Mouse (Mus musculus) fat pad, adult 2 months (tissue): ENCODE data around the gene Zfp612.
"Not testable (repeated sequence)": the region's sequence is repeated elsewhere in the genome, so short reads cannot be mapped to it uniquely, and the experiment has no call there.

ENCODE experiments used
- DNase-seq: peaks from one replicate; pipeline ENCODE4 v3.0.0-alpha.2; 2011; ENCODE audit warnings: low read depth, low spot score; ENCODE audit errors: extremely low read depth

The Zfp612 gene

DNA sequence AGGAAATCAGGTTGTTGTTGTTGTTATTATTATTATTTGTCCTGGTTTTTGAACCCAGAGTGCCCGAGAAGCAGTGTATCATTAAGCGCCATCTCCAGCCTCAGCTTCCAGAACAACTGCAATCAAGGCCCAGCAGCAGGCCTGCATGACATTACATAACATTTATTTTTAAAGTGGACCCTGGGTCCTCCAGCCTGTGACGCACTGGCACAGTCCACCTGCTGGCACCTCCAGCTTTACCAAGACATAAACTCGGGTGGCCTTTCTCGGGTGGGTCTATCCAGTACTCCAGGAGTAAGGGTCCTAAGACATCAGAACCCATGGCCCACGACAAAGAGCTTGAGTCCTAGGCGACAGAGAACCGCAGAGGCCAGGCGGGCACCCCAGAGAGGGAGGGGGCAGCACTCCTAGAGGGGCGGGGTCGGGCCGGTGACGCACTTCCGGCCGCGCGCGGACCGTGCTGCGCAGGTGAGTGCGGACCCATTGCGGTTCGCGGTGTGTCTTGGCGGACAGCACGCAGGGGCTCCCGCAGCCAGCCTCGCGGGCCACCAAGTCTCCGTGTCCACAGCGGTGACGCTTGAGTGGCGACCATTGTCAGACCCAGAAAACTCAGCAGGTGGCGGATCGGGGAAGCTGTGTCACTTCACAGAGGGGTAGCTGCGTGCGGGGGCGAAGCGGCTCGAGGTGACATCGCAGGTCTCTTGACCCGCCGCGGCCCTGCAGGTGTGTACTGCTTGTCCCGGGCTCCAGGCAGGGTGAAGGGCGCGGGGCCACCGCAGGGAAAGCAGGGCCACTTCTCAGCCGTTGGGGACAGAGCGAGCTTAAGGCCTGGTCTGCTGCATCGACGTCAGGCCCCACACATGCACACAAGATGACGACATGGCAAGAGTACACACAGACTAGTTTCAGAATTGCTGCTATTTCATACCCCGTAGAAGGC lies at the start of gene Zfp612:
Gene Zfp612 (plus strand): TSS at position 465 of the 940 bp plus-strand sequence.
- DNase-seq: no peak

DNA sequence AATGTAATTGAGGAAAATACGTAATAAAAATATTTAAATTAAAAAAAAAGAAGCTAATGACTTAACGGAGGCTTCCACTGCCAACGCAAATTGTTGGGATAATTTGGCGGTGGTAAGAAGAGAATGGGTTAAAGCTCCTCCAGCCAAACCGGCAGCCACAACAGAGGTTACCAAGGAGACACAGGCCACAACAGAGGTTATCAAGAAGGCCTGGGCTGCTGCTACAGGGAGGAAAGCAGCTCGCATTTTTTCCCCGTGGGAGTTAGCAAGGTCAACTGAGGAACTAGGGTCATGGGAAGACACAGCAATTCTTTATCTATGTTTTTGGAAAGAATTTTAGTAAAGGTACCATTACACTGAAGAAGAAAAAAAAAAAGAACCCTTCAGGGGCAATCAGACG lies 45.8 kb upstream of the Zfp612 start:
- DNase-seq: not testable (repeated sequence)

DNA sequence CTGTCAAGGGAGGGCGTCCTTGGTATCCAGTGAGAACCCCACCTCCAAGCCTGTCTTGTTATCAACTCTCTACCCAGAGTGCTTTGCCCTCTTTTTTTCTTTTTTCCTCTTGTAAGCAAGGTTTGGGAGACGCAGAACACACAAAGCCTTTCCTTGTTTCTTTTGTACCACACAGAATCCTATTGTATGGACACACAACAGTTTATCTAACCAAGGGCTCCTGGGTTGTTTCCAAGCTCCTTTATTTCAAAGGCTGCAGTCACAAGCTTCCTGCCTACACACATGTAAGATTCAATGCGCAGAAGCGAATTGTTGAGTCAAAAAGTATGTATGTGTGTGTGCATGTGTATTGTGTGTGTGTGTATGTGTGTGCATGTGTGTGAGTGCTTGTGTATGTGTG lies 45.2 kb upstream of the Zfp612 start:
- DNase-seq: no peak

DNA sequence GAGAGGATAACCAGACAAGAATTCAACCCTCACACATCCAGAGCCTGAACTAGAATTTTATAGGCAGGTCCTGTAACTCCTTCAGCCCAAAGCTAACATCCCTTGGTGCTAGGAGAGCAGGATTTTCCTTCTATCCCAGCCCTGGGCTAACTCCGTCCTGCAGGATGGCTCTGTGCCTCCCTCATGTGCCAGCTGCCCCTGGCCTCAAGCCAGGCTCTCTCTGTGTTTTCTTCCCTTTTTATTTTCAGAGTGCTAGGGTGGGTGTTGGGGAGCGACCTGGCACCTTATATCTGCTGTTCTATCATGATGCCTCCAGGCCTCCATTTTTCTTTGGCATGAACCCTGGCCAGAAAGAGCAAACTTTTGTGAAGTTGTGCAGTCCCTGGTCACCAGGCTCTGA lies 43.4 kb upstream of the Zfp612 start:
- DNase-seq: no peak

DNA sequence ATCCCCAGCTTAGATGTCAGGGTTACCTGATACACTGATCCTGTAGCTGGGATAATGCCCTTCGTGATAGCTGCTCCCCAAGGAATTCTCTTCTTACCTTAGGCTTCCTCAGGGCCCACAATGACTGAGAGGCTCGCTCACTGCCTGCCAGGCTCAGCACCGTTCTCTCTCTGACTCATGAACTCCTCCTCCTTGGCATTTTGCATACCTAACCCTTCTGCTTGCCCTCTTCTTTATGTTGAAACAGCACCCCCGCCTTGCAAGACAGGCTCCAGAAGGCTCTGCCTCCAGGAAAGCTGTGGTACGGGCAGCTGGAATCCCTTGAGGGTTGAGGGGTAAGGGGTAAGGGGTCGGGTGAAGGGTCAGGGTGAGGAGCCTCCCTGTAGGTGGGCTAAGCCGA lies 40.3 kb upstream of the Zfp612 start:
- no peak for DNase-seq

DNA sequence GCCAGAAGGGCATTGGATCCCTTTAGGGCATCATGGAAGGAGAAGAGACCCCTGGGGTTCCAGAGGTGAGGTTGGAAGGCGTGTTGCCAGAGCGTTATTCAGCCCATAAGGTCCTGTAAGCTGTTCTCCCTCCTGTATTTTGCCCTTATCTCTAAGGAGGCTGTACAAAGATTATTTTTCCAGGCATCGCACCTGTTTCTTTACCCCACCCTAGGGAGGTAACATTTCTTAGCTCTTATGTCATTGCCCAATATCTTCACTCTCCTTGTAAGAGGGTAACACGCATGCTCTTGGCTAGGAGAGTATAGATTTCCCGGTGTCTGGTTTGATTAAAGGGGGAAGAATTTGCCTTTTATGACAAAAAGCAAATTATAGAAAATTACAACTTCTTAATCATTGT lies 39.9 kb upstream of the Zfp612 start, which contains the start of gene Chst4:
Gene Chst4 (minus strand): TSS at position 82 of the 400 bp plus-strand sequence.
- no peak for DNase-seq

DNA sequence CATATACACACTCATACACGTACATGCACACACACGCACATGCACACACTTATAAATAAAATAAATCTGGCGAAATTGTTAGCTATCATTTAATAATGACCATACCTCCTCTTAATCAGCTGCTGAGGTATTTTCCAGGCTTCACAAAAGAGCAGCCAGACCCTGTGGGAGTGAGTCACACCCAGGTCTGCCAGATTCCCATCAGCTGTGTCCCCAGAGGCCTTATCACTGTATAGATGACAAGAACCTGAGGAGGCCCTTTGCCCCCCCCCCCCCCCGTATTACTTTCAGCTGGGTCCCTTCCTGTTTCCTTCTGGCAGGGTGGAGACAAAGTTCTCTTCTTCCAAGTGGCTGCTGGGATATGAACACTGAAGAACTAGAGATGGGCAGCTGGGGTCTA lies 39.0 kb upstream of the Zfp612 start:
- no peak for DNase-seq

DNA sequence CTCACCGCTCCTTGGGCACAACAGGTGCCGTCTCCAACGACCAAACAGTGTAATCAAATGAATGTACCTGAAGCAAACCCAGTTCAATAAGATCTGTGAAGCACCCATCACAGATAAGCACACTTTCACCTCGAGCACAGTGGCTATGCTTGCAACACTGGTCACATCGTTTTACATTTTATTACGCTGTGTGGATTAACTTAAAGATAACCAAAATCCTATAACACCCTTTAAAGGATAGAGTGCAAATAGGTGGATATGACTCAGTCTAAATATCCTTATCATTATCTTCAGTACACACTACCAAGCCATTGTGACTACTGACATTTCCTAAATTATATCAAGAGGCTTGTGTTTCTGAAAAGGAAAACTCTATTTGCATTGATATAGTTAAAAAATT lies 28.3 kb upstream of the Zfp612 start:
- no peak for DNase-seq

DNA sequence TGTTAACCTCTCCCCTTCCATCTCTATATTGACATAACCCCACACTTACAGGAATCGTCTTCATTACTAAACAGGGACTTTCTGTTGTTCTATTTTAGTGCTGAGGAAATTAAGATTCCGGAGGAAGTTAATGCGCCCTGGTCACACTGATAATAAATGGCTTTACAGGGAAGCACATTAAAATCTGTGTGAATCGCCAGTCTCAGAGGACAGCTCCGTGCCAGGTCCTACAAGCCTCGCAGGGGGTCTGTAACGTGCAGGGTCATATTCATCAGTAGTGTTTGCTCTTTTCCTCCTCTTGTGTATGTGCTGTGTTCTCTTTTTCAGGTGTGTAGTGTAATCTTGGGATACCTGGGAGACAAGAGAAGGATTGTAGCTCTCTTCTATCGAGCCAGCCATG lies 21.3 kb upstream of the Zfp612 start:
- no peak for DNase-seq

DNA sequence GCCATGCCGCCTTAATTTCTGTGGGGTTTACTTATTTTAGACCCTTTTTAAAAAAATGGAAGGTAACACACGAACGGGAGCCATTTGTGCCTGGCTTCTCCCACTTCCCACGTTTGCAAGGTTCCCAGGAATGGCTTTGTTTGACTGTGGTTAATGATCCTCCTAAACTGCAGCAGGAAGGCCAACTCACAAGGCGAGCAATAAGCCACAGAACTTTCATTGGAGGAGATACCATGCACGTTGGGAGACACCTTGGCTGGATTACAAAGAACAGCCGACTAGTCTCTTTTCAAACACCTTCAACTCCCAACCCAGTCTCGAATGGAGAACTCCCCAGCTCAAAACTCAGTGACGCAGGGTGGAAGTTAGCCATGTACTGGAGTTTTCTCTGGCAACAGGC lies 15.4 kb upstream of the Zfp612 start:
- no peak for DNase-seq

DNA sequence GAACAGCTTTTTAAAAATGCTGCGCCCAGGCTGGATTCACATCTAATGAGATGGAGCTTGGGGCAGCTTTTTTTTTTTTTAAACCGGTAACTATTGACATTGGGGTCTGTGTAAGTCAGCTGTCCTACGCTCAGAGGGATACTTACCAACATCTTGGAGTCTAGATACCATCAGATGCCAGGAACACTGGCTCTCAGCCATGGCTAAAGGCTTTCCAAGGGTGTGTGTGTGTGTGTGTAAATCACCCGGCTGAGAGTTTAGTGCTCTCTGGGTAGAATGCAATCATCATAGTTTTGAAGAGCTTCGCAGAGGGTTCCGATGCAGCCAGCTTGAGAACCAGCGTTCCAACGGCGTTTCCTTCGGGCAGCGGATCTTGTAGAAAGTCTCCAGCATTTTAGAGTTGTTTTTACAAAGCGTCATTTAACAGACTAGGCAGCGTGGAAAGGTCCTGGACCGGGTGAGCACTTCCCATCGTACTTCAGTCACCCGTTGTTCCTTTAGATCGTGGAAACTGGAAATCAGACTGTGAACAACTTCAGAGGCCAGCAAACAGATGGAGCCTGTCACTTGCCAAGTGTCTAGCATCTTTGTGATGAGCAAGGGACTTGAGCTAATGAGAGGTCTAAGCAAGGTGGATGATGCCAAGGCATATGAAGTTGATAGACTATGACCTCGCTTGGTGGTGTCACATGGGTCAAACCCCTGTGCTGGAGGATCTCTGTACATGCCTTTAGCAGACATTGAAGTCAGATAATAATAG lies 14.8 kb upstream of the Zfp612 start:
- DNase-seq: no peak

DNA sequence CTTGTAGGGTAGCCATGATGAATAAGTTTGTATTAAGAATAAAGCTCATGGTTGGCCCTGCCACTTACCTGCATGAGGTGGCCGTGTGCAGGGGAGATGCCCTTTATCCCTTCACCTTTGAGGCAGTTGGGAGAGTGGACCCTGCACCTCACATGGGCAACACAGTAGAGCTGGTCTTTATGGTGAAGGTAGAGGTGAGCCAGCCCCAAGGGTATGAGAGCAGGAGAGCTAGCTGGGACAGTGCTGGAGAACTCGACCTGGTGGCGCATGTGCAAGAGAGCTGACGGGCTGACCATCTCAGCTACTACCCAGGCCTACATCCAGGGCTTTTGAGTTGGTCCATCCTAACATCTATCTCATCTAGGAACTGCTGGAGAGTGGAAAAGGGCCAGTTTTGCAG lies 13.9 kb upstream of the Zfp612 start:
- DNase-seq: no peak

DNA sequence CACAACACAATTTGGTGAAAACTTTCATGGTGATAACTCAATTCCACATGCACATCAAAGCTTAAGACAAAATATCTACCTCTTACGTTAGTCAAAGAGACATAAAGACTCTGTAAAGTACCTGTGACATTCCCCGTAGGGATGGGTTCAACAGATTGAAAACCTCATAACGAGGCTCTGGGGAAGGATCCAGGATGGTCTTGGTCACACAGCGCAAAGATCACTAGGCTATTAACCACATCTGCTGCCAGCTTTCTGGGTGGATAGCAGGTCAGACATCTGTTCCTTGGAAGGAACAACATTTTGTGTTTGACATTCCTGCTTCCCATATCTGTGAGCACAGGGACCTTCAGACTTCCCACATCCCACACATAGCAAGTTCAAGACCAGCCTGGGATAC lies 9.8 kb upstream of the Zfp612 start:
- DNase-seq: no peak

DNA sequence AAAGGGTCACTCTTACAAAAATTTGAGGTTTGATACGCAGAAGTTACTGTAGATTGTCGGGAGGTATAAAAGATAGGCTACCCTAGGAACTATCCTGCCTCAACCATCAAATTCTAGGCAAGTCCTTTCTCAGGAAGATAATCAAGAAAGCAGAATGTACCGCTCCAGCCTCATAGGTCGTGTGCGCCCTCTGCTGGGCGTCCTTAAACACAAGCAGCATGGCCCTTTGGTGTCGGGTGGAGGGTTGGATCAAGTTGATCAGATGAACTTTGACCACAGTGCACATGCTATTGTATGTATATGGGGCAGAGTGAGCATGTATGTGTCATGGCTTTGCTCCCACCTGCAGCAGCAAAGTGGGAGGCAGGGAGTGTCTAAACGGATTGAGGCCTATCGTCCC lies 7.9 kb upstream of the Zfp612 start:
- DNase-seq: no peak

DNA sequence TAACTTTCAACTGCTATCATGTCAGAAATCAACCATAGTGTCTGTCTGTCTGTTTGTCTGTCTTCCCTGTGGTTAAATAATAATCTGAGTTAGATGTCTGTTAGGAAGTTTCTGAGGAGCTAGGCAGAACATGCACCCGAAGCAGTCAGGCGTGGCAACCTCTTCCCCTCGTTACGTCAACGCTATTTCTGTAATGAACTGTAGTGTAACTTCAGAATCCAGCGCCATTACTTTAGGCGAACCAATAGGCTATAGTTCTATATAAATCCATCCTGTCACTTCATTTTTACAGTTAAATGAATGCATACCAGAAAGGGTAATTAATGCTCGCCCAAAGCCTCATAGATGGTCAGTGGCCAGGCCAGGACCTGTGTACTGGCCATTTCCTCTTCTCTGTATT lies 5.0 kb upstream of the Zfp612 start:
- no peak for DNase-seq

DNA sequence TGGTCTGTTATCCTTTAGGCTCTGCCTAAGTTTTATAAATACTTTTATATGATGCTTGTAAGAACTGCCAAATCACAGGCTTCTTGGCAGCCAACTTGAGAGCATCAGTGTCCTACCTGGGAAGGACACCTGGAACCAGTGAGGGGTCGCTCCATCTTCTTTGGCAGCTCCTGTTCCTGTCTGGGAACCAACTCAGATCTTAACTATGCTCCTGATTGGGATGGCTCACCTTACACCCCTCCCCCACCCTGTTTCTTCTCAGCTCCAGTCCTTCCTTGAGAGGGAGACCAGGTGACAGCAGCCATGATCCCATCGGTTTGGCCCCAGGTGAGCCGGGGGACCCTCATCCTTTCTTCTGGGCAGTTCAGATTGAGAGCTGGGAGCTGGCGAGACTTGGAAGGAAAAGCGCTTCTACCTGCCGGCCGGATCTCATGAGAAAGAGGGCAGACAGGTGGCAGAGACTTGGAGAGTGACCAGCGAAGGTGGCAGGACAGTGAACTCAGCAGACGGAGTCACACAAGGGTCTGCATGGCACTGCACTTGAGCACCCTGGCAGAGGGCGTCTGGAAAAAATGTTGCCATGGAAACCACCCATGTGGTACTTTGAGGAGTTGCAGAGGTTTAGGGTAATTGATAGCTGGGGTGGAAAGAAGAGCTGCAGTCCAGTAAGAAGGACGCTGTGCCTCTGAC lies 3.0 kb downstream of the Zfp612 start:
- DNase-seq: no peak

DNA sequence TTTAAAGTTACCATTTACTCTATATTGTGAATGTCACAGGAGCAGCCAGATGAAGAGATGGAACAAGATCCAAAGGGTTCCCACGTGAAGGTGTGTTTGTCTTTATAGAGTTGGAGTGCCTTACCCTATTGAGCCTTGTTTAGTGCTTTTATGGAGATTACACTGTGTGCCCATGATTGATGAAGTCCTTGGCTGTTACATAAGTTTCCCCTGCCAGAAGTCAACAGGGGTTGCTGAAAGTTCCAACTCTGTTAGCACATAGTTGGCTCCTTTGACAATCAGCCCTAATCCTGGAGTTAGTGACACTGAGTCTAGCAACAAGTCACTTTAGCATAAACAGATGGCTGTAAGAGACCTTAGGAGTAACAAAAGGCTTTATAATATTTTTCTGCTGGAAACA lies 12.3 kb downstream of the Zfp612 start:
- peak; percentile 45 for DNase-seq

DNA sequence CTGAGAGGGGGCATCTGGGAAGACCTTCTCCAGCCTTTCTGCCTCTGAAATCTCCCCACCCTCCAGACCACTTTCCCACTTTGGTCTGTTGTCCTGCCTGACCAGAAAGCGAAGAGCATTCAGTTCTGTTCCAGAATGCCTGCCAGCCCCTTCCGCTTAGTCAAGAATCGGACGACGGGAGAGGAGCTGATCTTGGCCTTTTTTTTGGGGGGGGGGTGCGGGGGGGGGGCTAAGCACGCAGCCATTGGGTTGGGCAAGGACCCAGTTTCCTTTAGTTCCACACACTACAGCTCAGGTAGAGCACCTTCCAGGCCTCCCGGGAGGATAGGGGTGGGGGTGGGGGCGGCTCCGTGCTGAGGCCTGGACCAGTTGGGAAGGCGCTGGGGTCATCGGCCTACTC lies 21.4 kb downstream of the Zfp612 start, which contains the start of gene Gm21964:
Gene Gm21964 (plus strand): TSS at position 301 of the 400 bp plus-strand sequence.
- DNase-seq: no peak

DNA sequence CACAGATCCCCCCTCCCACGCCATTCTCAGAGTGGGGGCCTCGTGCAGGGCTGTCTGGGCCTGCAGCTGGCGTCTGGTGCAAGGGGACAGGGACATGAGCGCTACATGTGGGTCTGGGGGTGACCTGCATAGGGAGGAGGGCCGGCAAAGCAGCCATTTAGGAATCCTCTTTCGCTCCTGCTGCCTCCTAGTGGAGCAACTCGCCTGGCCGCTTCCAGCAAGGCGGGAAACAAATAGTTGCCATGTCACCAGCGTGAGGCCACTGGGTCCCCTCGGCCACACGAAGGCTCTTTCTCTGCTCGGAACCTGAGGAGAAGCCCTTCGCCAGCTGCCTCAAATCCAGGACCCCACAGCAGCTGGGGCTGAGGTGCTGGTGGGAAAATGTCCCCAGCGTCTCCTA lies 22.1 kb downstream of the Zfp612 start:
- DNase-seq: no peak

DNA sequence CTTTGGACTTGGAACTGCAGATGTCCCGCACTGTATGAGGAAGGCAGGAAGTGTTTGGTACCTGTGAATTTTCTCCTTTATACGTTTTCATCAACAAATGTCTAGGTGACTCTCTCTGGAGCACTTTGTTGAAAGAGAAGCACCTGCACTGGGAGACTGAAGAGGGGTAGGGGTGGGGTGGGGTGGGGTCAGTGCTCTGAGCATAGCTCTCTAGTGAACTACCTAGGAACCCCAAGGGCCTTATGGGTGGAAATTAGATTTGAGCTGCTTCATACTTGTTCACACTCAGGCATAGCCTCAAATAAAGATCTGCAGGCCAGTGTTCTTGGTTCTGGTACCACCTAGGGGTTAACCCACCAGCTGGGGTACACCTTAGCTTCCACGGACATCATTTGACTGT lies 23.1 kb downstream of the Zfp612 start, which contains the start of gene Gm17720:
Gene Gm17720 (minus strand): TSS at position 101 of the 400 bp plus-strand sequence.
- no peak for DNase-seq

DNA sequence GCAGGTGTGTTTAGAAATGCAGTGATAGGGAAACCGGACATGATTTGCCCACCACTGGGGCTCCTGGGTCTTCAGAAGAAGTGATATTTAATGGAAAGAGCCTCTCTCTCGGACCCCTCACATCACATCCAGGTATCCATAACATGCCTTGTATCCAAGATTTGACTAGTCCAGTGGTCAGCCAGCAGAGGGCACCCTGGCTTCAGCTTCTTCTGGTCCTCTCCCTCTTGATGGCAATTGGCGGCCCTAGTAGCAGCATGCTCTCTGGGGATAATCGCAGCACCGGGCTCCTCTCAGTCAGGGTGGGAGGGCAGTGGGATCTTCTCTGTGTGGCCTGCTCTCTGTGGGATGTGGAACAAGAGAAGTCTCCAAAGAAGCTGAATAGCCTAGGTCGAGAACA lies 40.2 kb downstream of the Zfp612 start:
- DNase-seq: no peak
